Mouse (Mus musculus): ENCODE results near the gene Maco1. TPM values are rescaled to one million over a fixed set of nuclear protein-coding genes. Genes with fewer than 3 reads are reported as not detected.

Maco1 gene
- polyA plus RNA-seq (2012; rRNA removed), result 14.9 and 18.5 TPM in 2 replicates

DNA sequence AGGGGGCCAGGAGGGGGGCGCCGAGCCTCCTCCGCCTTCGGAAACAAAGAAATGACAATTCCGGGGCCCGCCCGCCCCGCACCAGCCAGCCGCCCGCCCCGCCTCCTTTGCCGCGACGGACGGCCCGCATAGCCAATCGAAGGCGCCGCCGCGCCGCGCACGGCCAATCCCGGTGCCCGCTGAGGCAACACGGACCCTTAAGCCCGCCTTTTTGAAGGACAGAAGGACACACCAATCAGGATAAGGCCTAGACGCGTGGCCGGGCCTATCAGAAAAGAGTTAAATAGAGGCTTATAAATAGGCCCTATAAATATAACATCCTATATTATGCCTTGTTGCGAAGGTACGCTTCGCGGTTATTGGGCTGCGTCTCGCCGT, at the start of gene Maco1:
Gene Maco1 (minus strand): TSS at position 87 of the 378 bp plus-strand sequence.
- peak; percentile 91 for DNase-seq (ENCODE audit: low read depth)

GRCm38 (mm10) chr4:134901126-134901525, 48.0 kb upstream of the Maco1 start:
- no peak for DNase-seq (ENCODE audit: low read depth)

DNA sequence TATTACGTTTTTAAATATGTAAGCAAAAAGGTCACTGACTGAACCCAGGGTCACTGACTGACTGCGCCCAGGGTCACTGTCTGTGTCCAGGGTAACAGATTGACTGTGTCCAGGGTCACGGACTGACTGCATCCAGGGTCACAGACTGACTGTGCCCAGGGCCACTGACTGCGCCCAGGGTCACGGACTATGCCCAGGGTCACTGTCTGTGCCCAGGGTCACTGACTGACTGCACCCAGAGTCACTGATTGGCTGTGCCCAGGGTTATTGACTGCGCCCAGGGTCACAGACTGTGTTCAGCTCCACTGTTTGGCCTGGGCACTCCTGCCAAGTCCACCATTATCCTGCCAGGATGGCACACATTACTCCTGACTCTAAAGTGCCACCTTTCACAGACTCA, 44.1 kb upstream of the Maco1 start:
- DNase-seq (ENCODE audit: low read depth), result no peak

DNA sequence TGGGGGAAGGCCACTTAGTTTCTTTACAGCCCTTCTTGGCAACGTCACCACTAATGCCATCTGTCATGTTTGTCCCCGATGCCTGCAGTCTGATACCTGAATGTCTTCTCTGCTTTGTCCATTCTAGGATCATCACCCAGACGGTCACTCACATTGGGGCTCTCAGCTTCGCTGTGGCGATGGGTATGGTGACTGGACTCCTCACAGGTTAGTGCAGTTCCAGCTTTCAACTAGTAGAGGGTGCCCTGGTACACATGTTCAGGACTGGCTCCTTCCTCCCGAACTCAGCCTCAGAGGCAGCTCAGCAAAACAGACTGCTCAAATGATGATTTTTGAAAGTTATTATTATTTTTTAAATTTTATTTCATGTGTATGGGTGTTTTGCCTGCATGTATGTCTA, 39.0 kb upstream of the Maco1 start:
- DNase-seq (ENCODE audit: low read depth), result no peak

- no peak for DNase-seq (ENCODE audit: low read depth)
Measured at GRCm38 (mm10) chr4:134884364-134884763, 31.2 kb upstream of the Maco1 start.

DNA sequence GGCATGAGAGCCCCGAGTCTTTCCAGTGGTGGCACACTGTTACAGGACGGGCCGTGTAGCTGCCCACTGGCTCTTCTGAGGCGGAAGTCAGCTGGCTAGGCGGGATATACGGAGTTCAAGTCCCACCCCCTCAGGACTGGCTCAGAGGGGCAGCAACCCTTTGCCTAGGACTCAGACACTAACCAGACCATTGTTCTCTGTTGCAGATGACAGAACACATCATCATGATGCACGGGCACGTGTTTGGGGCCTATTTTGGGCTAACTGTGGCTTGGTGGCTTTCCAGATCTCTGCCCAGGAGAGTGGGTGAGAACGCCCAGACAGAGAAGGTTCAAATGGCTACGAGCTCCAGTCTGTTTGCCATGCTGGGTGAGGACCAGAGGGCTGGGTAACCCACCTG, 30.7 kb upstream of the Maco1 start:
- no peak for DNase-seq (ENCODE audit: low read depth)

- no peak for DNase-seq (ENCODE audit: low read depth)
Measured at GRCm38 (mm10) chr4:134883266-134883665, 30.1 kb upstream of the Maco1 start.

DNA sequence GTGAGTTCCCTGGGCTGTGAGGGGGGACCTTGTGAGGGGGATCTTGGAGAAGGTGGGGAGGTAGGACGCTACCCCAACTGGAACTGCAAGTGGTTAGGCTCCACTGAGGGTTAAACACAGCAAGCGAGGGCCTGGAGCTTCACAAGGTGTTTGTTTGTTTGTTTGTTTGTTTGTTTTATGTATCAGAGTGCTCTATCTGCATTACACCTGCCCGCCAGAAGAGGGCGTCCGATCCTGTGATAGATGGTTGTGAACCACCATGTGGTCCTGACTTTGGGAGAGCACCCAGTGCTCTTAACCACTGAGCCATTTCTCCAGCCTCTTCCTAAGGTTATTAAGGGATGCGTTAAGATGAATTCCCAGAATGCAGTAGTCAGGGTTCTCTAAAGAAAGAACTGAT, 26.9 kb upstream of the Maco1 start:
- DNase-seq (ENCODE audit: low read depth), result no peak

GRCm38 (mm10) chr4:134879410-134879981, 26.4 kb upstream of the Maco1 start:
- no peak for DNase-seq (ENCODE audit: low read depth)

GRCm38 (mm10) chr4:134876171-134876570, 23.0 kb upstream of the Maco1 start:
- DNase-seq (ENCODE audit: low read depth), result no peak

GRCm38 (mm10) chr4:134871950-134872349, 18.8 kb upstream of the Maco1 start:
- DNase-seq (ENCODE audit: low read depth), result no peak

DNA sequence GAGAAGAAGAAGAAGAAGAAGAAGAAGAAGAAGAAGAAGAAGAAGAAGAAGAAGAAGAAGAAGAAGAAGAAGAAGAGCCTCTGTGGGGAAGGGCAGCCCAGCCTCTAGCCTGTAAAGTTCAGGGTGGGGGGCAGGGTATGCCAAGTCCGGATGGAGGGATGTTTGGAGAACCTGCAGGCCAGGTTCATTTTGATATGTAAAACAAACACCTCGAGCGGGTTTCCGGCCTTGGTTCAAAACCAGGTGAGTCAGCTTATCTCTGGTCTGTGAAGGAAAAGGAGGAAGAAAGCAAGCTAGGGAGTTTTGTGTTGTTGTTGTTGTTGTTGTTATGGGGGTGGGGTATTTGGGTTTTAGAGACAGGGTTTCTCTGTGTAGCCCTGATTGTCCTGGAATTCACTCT, 18.3 kb upstream of the Maco1 start:
- no peak for DNase-seq (ENCODE audit: low read depth)

- no peak for DNase-seq (ENCODE audit: low read depth)
Measured at GRCm38 (mm10) chr4:134869815-134870375, 16.8 kb upstream of the Maco1 start.

GRCm38 (mm10) chr4:134869068-134869730, 16.1 kb upstream of the Maco1 start:
- DNase-seq (ENCODE audit: low read depth), result no peak

DNA sequence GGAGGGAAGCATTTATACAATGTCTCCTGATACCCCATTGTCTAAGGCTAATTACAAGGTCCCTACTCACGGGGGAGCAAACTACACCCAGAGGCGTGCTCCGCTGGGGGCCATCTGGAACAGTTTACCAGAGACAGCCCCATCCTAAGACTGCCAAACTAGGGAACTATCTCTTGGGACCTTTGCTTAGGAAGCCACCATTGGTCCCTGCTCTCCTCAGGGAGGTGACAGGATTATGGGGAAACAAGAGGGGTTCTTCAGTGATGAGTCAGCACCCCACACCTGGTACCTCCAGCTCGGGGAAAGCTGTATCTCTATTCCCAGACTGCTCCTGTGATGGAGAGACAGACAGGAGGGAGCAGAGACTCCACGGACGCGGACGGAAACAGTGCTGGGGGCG, 15.3 kb upstream of the Maco1 start:
- DNase-seq (ENCODE audit: low read depth), result no peak

- DNase-seq (ENCODE audit: low read depth), result no peak
Measured at GRCm38 (mm10) chr4:134868065-134868464, 14.9 kb upstream of the Maco1 start.

GRCm38 (mm10) chr4:134867661-134868060, 14.5 kb upstream of the Maco1 start:
- DNase-seq (ENCODE audit: low read depth), result no peak

DNA sequence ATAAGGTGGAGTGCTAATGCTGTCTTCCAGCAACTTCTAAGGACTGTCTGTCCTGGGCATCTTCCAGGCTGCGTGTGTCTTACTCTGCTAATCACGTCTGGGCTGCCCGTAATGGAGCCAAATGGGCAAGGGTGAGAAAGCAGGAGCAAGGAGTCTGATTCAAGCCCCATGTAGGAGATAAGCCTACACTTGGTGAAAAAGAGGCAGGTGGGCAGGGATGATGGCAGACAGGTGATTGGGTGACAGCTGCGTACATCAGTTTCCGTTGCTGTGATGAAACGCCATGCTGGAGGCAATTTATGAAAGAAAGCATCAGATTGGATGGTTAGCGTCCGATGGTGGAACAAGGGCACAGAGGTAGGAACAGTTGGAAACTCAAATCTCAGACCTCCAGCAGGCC, 14.1 kb upstream of the Maco1 start:
- DNase-seq (ENCODE audit: low read depth), result no peak

DNA sequence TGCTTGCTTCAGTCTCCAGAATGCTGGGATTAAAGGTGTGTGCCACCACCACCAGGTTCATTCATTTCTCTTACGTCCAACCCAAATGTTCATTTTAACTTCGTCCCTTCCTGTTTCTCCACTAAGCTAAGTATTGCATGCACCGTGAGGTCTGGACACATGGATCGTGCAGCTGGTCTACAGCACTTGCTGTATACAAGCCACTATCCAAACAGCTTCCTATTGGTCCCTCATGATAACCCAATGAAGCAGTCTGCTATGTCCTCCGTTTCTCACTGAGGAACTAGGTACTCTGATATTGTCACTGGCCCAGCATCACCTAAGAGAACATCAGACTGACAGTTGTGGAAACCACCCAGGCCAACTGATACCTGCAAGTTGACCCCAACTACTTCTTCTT, 12.6 kb upstream of the Maco1 start:
- DNase-seq (ENCODE audit: low read depth), result no peak

DNA sequence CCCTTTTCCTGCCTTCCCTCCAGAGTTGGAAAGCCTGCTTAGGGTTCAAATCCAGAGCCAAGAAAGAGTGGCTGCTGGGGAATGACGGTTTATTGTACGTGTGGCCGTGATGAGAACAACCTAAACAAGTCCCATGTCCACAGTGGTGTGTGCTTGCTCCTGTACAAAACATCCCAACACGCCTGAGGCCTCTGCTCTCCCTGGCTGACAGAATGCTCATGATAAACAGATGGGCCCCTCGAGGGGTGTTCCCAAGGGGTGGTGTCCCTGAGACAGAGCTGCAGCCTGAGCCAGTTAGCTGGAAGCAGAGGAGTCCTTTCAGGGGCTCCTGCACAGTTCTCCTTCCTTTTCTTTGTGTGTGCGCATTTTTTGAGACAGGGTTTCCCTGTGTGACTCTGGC, 12.2 kb upstream of the Maco1 start:
- no peak for DNase-seq (ENCODE audit: low read depth)

- no peak for DNase-seq (ENCODE audit: low read depth)
Measured at GRCm38 (mm10) chr4:134863937-134864729, 11.0 kb upstream of the Maco1 start, which contains the start of gene Rhd. Gene Rhd (plus strand): TSS chr4:134864536.

- DNase-seq (ENCODE audit: low read depth), result no peak
Measured at GRCm38 (mm10) chr4:134862996-134863395, 9.9 kb upstream of the Maco1 start.

DNA sequence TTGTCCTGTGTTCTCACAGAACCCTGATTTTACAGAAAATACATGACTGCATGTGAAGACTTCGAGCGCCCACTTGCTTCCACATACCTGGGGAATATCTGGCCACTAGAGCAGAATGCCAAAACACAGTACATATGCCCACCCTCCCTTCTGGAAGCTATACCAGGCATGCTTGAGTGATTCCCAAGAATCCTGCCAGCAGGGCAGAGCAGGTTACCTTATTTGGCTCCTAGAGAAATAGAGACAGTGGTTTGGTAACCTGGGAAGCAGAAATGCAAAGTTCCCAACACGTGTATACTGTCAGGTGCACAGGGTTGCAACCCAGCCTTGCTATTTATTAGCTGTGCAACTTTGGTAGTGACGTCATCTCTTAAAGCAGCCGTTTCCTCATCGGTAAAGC, 8.7 kb upstream of the Maco1 start:
- DNase-seq (ENCODE audit: low read depth), result no peak

All from gonadal fat pad, adult 2 months (tissue).